Mouse (Mus musculus) megakaryocyte, embryonic 14.5 days (primary cell): ENCODE measurements around the gene Hadhb.

Source experiments
- FLI1 ChIP-seq: IDR thresholded peaks from 2 replicates; pipeline ENCODE4 v1.6.1; 2012; ENCODE audit warnings: low read length, inconsistent platforms, mixed read lengths
- GATA1 ChIP-seq: IDR thresholded peaks from 3 replicates; pipeline ENCODE4 v1.6.1; 2012; ENCODE audit warnings: mixed read lengths, low read length, inconsistent platforms, borderline replicate concordance

GRCm38 (mm10) chr5:30111771-30112170 lies 43.3 kb upstream of the Hadhb start:
- no peak for TF ChIP-seq FLI1
- TF ChIP-seq GATA1, result no peak
